Mouse (Mus musculus) right cerebral cortex, adult 18-20 months (tissue): ENCODE data around the gene Map3k10.

Experiments used
- DNase-seq: peaks from one replicate; pipeline ENCODE4 v3.0.0; 2022; ENCODE audit warnings: mixed read lengths

The Map3k10 gene

DNA sequence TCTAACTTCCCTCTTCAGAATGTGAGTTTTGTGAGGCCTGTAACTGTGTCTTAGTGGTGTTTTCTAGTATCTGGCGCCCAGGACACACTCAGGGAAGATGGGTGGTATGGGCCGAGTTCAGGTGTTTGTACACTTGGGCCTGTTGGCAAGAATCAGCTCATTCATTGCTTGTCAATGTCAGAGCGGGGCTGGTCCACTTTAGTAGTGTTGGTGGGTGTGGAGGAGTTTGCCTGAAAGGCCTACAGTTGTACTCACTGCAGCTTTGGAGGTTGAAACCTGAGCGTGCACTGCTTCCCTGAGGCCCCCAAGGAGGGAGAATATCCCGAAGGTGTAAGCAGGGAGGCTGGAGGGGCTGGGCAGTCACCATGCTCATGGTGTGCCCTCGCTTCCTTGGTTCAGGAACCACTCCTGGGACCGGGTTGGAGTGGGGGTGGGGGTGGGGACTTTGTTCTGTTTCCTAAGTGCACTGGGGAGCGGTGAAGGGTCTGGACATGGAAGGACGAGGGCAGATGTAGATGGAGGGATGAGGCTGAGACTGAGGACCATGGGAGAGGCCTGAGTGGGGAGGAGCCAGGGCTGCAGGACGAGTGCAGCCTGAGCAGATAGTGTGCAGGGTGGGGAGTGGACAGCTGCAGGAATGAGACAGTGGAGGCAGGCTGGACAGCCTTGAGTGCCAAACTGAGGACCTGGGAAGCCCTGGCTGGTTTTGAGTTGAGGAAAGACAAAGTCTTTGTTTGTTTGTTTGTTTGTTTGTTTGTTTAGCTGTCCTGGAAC lies 67.7 kb downstream of the Map3k10 start:
- no peak for DNase-seq
